Mouse (Mus musculus) MEL (cell line): ENCODE data around the gene Ap4s1.

Source experiments
- CHD2 ChIP-seq: IDR thresholded peaks from 2 replicates; pipeline ENCODE4 v1.6.1; 2011; ENCODE audit warnings: low read length, improper control_type of control experiment
- CTCF ChIP-seq, 3 experiments: IDR thresholded peaks in 2 of 3; conservative IDR thresholded peaks in 1 of 3; 2 replicates each; pipeline ENCODE4 v1.5.1; 2011 to 2012; ENCODE audit warnings: low read length in 3 of 3, low read depth in 2 of 3, mild to moderate bottlenecking in 2 of 3, improper control_type of control experiment in 1 of 3, inconsistent platforms in 1 of 3, mixed read lengths in 1 of 3, moderate library complexity in 1 of 3; ENCODE audit not compliant: control insufficient read depth in 1 of 3, insufficient read depth in 1 of 3, poor library complexity in 1 of 3, severe bottlenecking in 1 of 3
- EP300 ChIP-seq, 2 experiments: IDR thresholded peaks; 2 replicates each; pipeline ENCODE4 v1.6.1; 2011; ENCODE audit warnings: improper control_type of control experiment in 2 of 2, low read length in 2 of 2, low read depth in 1 of 2, mild to moderate bottlenecking in 1 of 2
- ETS1 ChIP-seq: IDR thresholded peaks from 2 replicates; pipeline ENCODE4 v1.6.1; 2012; ENCODE audit warnings: low read depth, mild to moderate bottlenecking, inconsistent platforms, low read length, improper control_type of control experiment, moderate library complexity
- POLR2AphosphoS5 ChIP-seq: IDR thresholded peaks from 2 replicates; pipeline ENCODE4 v1.6.1; 2012; ENCODE audit warnings: low read depth, borderline replicate concordance, mild to moderate bottlenecking, inconsistent platforms, low read length, moderate library complexity, mixed read lengths
- TBP ChIP-seq: IDR thresholded peaks from 2 replicates; pipeline ENCODE4 v1.8.0; 2011; ENCODE audit warnings: low read depth, low read length, improper control_type of control experiment
- USF1 ChIP-seq: IDR thresholded peaks from 2 replicates; pipeline ENCODE4 v1.6.1; 2014; ENCODE audit warnings: low read depth, mild to moderate bottlenecking, inconsistent platforms, low read length, improper control_type of control experiment, moderate library complexity

DNA sequence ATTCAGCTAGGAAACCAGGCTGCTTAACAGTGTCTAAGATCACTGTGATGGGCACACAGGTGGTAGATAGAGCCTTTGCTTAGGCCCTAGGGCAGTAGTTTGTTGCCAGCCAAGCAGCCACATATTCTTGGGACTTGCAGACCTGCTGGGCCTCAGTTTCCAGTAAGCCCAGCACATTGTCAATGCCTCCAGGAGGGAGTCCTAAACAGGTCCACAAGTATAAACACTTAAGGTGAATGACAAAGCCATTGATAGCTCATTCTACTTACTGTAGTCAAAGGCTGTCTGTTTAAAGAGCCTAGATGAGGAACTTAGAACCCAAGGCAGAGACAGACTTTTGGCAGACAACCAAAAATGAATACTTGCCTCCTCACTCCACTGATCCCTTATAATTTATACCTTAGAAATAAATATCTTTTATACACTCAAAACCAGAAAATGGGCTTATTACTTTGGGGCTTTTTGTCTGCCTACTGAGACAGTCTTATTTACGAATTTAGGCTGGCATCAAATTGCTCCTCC lies 34.8 kb upstream of the Ap4s1 start:
- TF ChIP-seq EP300 (IDR thresholded peaks at IDR 0.05; ENCODE audit: low read depth in 1 of 2, low read length in 2 of 2) (no peak), CHD2 (no peak), ETS1 (no peak), POLR2AphosphoS5 (no peak), CTCF (IDR thresholded peaks at IDR 0.05 in 2 of 3, conservative IDR thresholded peaks at IDR 0.05 in 1 of 3; ENCODE audit: control insufficient read depth in 1 of 3, insufficient read depth in 1 of 3, low read depth in 2 of 3, low read length in 3 of 3, poor library complexity in 1 of 3, severe bottlenecking in 1 of 3) (no peak), USF1 (no peak), TBP (no peak)
